Mouse (Mus musculus): ENCODE measurements at regions not wholly inside any gene's neighbourhood (a gene's known extent, or its start where the extent isn't known, plus 50 kb on each side); places are given as distances from the start of the nearest gene placed in this dataset.

- Histone ChIP-seq H3K4me3 (ENCODE audit: low read depth, low read length) (no peak overlapping the region), H3K9ac (replicated peaks) (no peak overlapping the region), H3K27ac (ENCODE audit: low read depth) (no peak overlapping the region), H3K4me1 (ENCODE audit: insufficient read depth) (no peaks in the 10 kb centered on the region), H3K9me3 (ENCODE audit: low read length) (no peaks in the 10 kb centered on the region), H3K36me3 (replicated peaks; ENCODE audit: insufficient read depth, low read length) (no peaks in the 10 kb centered on the region), H3K27me3 (ENCODE audit: insufficient read depth, low read length) (no peaks in the 10 kb centered on the region), H3K4me2 (ENCODE audit: low read depth, low read length) (no peak overlapping the region)
- no peak for TF ChIP-seq CTCF (IDR thresholded peaks at IDR 0.05; ENCODE audit: low read depth)
- TF ChIP-seq EP300 (IDR thresholded peaks at IDR 0.05; ENCODE audit: low read depth) = no peak
- ATAC-seq (no peak), DNase-seq (no peak)
- WGBS (ENCODE audit: insufficient replicate concordance) = 60% methylated on average over 3 of the region's 3 CpGs
These were observed 1701.5 kb upstream of the Pcdh20 start for GRCm38 (mm10) chr14:90172729-90173128.

Measured in liver, postnatal 0 days (tissue).